Mouse (Mus musculus) kidney, adult 2 months (tissue): Measurements from ENCODE around the gene Mrto4.

Source experiments
- CTCF ChIP-seq: fragments of 200-500 bp; conservative IDR thresholded peaks from 2 replicates; pipeline ENCODE4 v1.5.1; 2011; ENCODE audit warnings: low read depth, mild to moderate bottlenecking, control low read depth, low read length, moderate library complexity, mixed read lengths; ENCODE audit not compliant: insufficient read depth, insufficient read length
- POLR2A ChIP-seq: fragments of 200-500 bp; IDR thresholded peaks from one replicate; pipeline ENCODE4 v1.6.1; 2011; ENCODE audit warnings: low read depth, low read length, control low read depth

DNA sequence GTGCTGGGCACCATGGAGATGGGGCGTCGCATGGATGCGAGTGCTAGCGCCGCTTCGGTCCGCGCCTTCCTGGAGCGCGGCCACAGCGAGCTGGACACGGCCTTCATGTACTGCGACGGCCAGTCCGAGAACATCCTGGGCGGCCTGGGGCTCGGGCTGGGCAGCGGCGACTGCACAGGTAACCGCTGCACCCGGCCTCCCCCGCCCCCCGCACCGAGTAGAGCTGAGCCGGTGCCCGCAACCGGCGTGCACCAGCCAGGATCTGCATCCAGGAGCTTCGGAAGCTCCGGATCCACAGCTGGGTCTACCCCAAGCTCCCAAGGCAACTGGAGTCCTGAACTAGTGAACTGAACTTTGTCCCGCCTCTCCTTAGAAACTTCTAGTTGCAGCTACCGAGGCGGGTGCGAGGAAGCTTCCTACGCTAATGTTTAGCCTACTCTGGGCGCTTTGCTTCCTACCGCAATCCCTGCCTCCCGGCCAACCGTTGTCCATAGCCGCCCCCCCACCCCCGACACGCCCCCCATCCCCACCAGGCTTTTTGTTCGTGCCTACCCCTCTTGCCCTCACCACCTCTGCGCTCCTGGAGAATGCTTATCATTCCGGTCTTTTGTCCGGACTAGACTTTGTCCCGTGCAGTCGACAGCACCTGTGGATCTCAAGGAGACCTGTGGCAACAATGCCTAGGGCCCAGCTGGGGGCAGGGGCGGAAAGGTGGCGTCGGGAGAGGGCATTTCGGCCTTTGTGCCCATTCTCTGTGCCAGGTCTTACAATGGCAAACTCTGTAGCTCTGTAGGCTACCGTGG is 41.3 kb downstream of the Mrto4 start:
- no peak for TF ChIP-seq CTCF
- TF ChIP-seq POLR2A, result no peak
